Mouse (Mus musculus) erythroblast, embryonic 14.5 days (primary cell): Measurements from ENCODE around the gene Ptchd4.

ENCODE experiments used
- GATA1 ChIP-seq: IDR thresholded peaks from 2 replicates; pipeline ENCODE4 v1.6.1; 2012; ENCODE audit warnings: low read length, inconsistent platforms, mixed read lengths
- TAL1 ChIP-seq: IDR thresholded peaks from 3 replicates; pipeline ENCODE4 v1.6.1; 2012; ENCODE audit warnings: low read length, inconsistent platforms, mixed read lengths

DNA sequence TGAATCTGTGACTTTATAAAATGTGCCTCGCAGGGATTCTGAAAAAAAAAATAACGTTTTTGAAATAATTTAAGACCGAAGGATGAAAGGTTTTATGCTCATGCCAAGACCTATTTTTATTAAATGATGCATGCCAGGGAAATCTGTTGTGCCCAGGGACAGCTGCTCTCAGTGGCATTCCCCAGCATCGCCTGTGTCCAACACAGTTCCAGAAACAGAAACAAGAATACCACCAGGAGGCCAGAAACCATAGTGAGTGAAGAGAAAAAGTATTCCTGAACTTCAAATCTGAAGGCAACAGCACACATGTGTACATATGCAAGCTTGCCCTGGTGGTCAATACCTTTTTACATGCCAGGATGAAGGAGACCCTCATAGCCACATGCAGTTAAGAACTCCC lies 17.8 kb upstream of the Ptchd4 start:
- TF ChIP-seq TAL1 (no peak), GATA1 (no peak)
